Mouse (Mus musculus) bone marrow macrophage, adult 2 months (primary cell): ENCODE measurements at regions not wholly inside any gene's neighbourhood (a gene's known extent, or its start where the extent isn't known, plus 50 kb on each side); places are given as distances from the start of the nearest gene placed in this dataset.
A peak's percentile ranks its signal among the peaks of the same experiment; 100 is the strongest.

ENCODE experiments used
- H3K27ac ChIP-seq: 2 replicates; pipeline ENCODE4 v1.5.1; 2012; ENCODE audit warnings: low read depth, low read length; ENCODE audit not compliant: insufficient read depth
- H3K4me1 ChIP-seq: 2 replicates; pipeline ENCODE4 v1.6.1; 2012; ENCODE audit warnings: low read length; ENCODE audit not compliant: control insufficient read depth, insufficient read depth
- H3K4me3 ChIP-seq: 2 replicates; pipeline ENCODE4 v1.5.1; 2012; ENCODE audit warnings: mild to moderate bottlenecking, low read length, moderate library complexity; ENCODE audit not compliant: insufficient read depth
- CTCF ChIP-seq: IDR thresholded peaks from 2 replicates; pipeline ENCODE4 v1.5.1; 2012; ENCODE audit warnings: low read depth, mild to moderate bottlenecking, low read length, moderate library complexity
- POLR2A ChIP-seq: IDR thresholded peaks from 2 replicates; pipeline ENCODE4 v1.6.1; 2012; ENCODE audit warnings: mild to moderate bottlenecking, low read depth, low read length, borderline replicate concordance

- no peak for TF ChIP-seq POLR2A
- no peak for TF ChIP-seq CTCF
- Histone ChIP-seq H3K27ac (no peak overlapping the region), H3K4me3 (no peak overlapping the region), H3K4me1 (no peaks in the 10 kb centered on the region)
Measured at GRCm38 (mm10) chr19:60334521-60334920, 108.0 kb upstream of the Fam204a start.

GRCm38 (mm10) chr19:60328295-60328694 is 101.8 kb upstream of the Fam204a start:
- TF ChIP-seq CTCF (no peak), POLR2A (no peak)
- no peaks in the 10 kb centered on the region for H3K4me1 ChIP-seq
- H3K4me3 ChIP-seq, result no peak overlapping the region
- no peak overlapping the region for H3K27ac ChIP-seq

- Histone ChIP-seq H3K4me1 (no peaks in the 10 kb centered on the region), H3K4me3 (no peak overlapping the region), H3K27ac (no peak overlapping the region)
- TF ChIP-seq CTCF, result no peak
- TF ChIP-seq POLR2A, result no peak
Measured at GRCm38 (mm10) chr19:60325612-60326011, 99.1 kb upstream of the Fam204a start.

GRCm38 (mm10) chr19:60325112-60325511 is 98.6 kb upstream of the Fam204a start:
- Histone ChIP-seq H3K4me1 (no peaks in the 10 kb centered on the region), H3K4me3 (no peak overlapping the region), H3K27ac (no peak overlapping the region)
- TF ChIP-seq POLR2A (no peak), CTCF (no peak)

- no peaks in the 10 kb centered on the region for H3K4me1 ChIP-seq
Measured at GRCm38 (mm10) chr19:60310591-60310990, 84.1 kb upstream of the Fam204a start.

GRCm38 (mm10) chr19:60302371-60302770 is 75.9 kb upstream of the Fam204a start:
- TF ChIP-seq POLR2A, result no peak
- TF ChIP-seq CTCF, result no peak
- no peak overlapping the region for H3K4me3 ChIP-seq
- H3K27ac ChIP-seq, result no peak overlapping the region
- no peaks in the 10 kb centered on the region for H3K4me1 ChIP-seq

More at GRCm38 (mm10) chr19:60310591-60310990, 84.1 kb upstream of the Fam204a start:
- TF ChIP-seq CTCF, result 0 out of 2 replicates have a peak, but pooled peaks have one; percentile 17
- TF ChIP-seq POLR2A, result no peak
- H3K4me3 ChIP-seq, result no peak overlapping the region
- H3K27ac ChIP-seq, result no peak overlapping the region

- Histone ChIP-seq H3K4me1 (no peaks in the 10 kb centered on the region), H3K4me3 (no peak overlapping the region), H3K27ac (no peak overlapping the region)
- no peak for TF ChIP-seq POLR2A
- TF ChIP-seq CTCF, result no peak
Measured at GRCm38 (mm10) chr19:60300891-60301290, 74.4 kb upstream of the Fam204a start.

- Histone ChIP-seq H3K4me1 (no peaks in the 10 kb centered on the region), H3K27ac (no peak overlapping the region)
- TF ChIP-seq POLR2A (no peak), CTCF (no peak)
Measured at GRCm38 (mm10) chr19:60290244-60290643, 63.7 kb upstream of the Fam204a start.

GRCm38 (mm10) chr19:60286810-60287396 is 60.4 kb upstream of the Fam204a start:
- no peaks in the 10 kb centered on the region for H3K4me1 ChIP-seq
- no peak overlapping the region for H3K4me3 ChIP-seq
- H3K27ac ChIP-seq, result no peak overlapping the region
- no peak for TF ChIP-seq POLR2A
- TF ChIP-seq CTCF, result no peak

More at GRCm38 (mm10) chr19:60290244-60290643, 63.7 kb upstream of the Fam204a start:
- H3K4me3 ChIP-seq, result no peak overlapping the region

GRCm38 (mm10) chr19:60284901-60285300 is 58.4 kb upstream of the Fam204a start:
- TF ChIP-seq POLR2A (no peak), CTCF (no peak)
- Histone ChIP-seq H3K27ac (no peak overlapping the region), H3K4me1 (no peaks in the 10 kb centered on the region), H3K4me3 (no peak overlapping the region)
